In the genomic region with DNA sequence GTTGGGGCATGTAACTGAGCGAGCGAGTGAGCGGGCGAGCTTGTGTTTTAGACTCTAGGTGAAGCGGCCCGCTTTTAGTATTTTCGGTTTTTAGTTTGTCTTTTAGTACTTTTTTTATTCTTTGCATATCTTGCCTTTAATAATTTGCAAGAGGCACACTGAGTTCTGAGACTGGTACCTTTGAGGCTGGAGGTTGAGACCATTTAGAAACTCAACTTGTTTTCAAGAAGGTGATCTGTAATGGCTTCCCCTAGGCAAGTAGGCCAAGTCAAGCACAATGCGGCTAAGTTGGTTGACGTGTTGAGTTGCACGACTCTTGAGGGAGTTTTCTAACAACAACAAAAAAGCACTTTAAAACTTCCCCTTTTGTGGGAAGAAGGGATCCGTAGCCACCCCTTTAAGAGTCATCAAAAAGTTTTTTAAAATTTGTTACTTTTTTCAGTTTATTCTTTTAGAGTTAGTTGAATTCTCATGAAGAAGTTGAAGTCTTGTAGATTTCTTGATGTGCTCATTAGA, we compare ENCODE assay signal across 8 mouse cellular contexts. TPM values are rescaled to one million over a fixed set of nuclear protein-coding genes. Genes with fewer than 3 reads are reported as not detected.
DNase-seq lines count a peak whose midpoint lies in the region; ATAC-seq and TF ChIP-seq lines count a peak whose summit lies in the region.

No protein-coding gene starts in this region.

- peak overlapping the region; percentile 94 for H3K27ac ChIP-seq in testis, adult 2 months (ENCODE audit: control insufficient read depth, insufficient read depth, low read depth, low read length)
- peak overlapping the region; percentile 98 for H3K27ac ChIP-seq in embryonic facial prominence, embryonic 13.5 days
- H3K27ac ChIP-seq in intestine, postnatal 0 days (ENCODE audit: low read depth, low read length): peak overlapping the region; percentile 96
- H3K27ac ChIP-seq in midbrain, embryonic 13.5 days: no peak overlapping the region

- H3K9ac ChIP-seq in embryonic facial prominence, embryonic 13.5 days: peak overlapping the region; percentile 96
- peak overlapping the region; percentile 91 for H3K9ac ChIP-seq in intestine, postnatal 0 days (ENCODE audit: low read depth, low read length)
- H3K9ac ChIP-seq in midbrain, embryonic 13.5 days (replicated peaks): peak overlapping the region; percentile 83

- H3K9me3 ChIP-seq in embryonic facial prominence, embryonic 13.5 days: no peaks in the 10 kb centered on the region
- no peaks in the 10 kb centered on the region for H3K9me3 ChIP-seq in intestine, postnatal 0 days (ENCODE audit: control insufficient read depth)
- H3K9me3 ChIP-seq in midbrain, embryonic 13.5 days: no peaks in the 10 kb centered on the region

- 2% methylated on average over 11 of the region's 11 CpGs for WGBS in embryonic facial prominence, embryonic 13.5 days
- WGBS in intestine, postnatal 0 days: 3% methylated on average over 11 of the region's 11 CpGs
- WGBS in midbrain, embryonic 13.5 days: 3% methylated on average over 11 of the region's 11 CpGs

- ATAC-seq in embryonic facial prominence, embryonic 13.5 days (ENCODE audit: insufficient number of reproducible peaks, insufficient read depth, low FRiP score, low TSS enrichment, low read depth): no peak
- no peak for ATAC-seq in intestine, postnatal 0 days
- no peak for ATAC-seq in midbrain, embryonic 13.5 days

- peak overlapping the region; percentile 63 for H3K4me2 ChIP-seq in embryonic facial prominence, embryonic 13.5 days
- H3K4me2 ChIP-seq in intestine, postnatal 0 days (replicated peaks; ENCODE audit: low read depth): peak overlapping the region; percentile 84
- peak overlapping the region; percentile 81 for H3K4me2 ChIP-seq in midbrain, embryonic 13.5 days (replicated peaks)

- no peak for TF ChIP-seq CTCF in testis, adult 2 months (IDR thresholded peaks at IDR 0.05; ENCODE audit: control insufficient read depth, insufficient read depth, insufficient replicate concordance, low read depth, low read length)
- TF ChIP-seq CTCF in intestine, postnatal 0 days (IDR thresholded peaks at IDR 0.05; ENCODE audit: low read depth): no peak

- peak overlapping the region; percentile 96 for H3K4me3 ChIP-seq in testis, adult 2 months (ENCODE audit: control insufficient read depth, low read depth, low read length)
- H3K4me3 ChIP-seq in embryonic facial prominence, embryonic 13.5 days: peak overlapping the region; percentile 95
- peak overlapping the region; percentile 92 for H3K4me3 ChIP-seq in intestine, postnatal 0 days (ENCODE audit: low read depth, low read length)
- peak overlapping the region; percentile 91 for H3K4me3 ChIP-seq in midbrain, embryonic 13.5 days (replicated peaks)

- no peak for TF ChIP-seq POLR2A in testis, adult 2 months (IDR thresholded peaks at IDR 0.05; ENCODE audit: control insufficient read depth, low read depth, low read length)

- peaks cover 11% of the 10 kb centered on the region for H3K4me1 ChIP-seq in testis, adult 2 months (ENCODE audit: control insufficient read depth, insufficient read depth, low read length)
- H3K4me1 ChIP-seq in embryonic facial prominence, embryonic 13.5 days: peaks cover 21% of the 10 kb centered on the region
- peaks cover 4% of the 10 kb centered on the region; the same call in 1 of the 2 replicates for H3K4me1 ChIP-seq in intestine, postnatal 0 days (replicated peaks; ENCODE audit: control insufficient read depth, insufficient read depth, low read length)
- H3K4me1 ChIP-seq in midbrain, embryonic 13.5 days (replicated peaks): peaks cover 21% of the 10 kb centered on the region

- no peaks in the 10 kb centered on the region for H3K27me3 ChIP-seq in testis, adult 2 months (ENCODE audit: control insufficient read depth, insufficient read depth, low read length)
- no peaks in the 10 kb centered on the region for H3K27me3 ChIP-seq in embryonic facial prominence, embryonic 13.5 days
- H3K27me3 ChIP-seq in intestine, postnatal 0 days (replicated peaks; ENCODE audit: control insufficient read depth, insufficient read depth, low read length): no peaks in the 10 kb centered on the region
- peaks cover 15% of the 10 kb centered on the region for H3K27me3 ChIP-seq in midbrain, embryonic 13.5 days

- H3K36me3 ChIP-seq in testis, adult 2 months (ENCODE audit: control insufficient read depth, insufficient read depth, low read length): no peaks in the 10 kb centered on the region
- H3K36me3 ChIP-seq in embryonic facial prominence, embryonic 13.5 days: peaks cover 40% of the 10 kb centered on the region
- H3K36me3 ChIP-seq in intestine, postnatal 0 days (ENCODE audit: control insufficient read depth, insufficient read depth): peaks cover 11% of the 10 kb centered on the region; the same call in 1 of the 2 replicates
- peaks cover 19% of the 10 kb centered on the region for H3K36me3 ChIP-seq in midbrain, embryonic 13.5 days

- DNase-seq in testis, postnatal 14 days (ENCODE audit: low spot score): no peak
- DNase-seq in cerebellum, adult 9-11 months: no peak
- DNase-seq in adrenal gland, adult 8-10 months: no peak
- no peak for DNase-seq in layer of hippocampus, postnatal 14 days (ENCODE audit: low spot score in 2 of 2)

RNA-seq across cellular contexts. Expression of a gene that starts 1.7 kb away (rescaled TPM):
- 3.8 and 4.2 TPM in 2 replicates for polyA plus RNA-seq in testis, adult 2 months (2012; rRNA removed)
- polyA plus RNA-seq in embryonic facial prominence, embryonic 13.5 days (2015; fragmentation: Nextera tagmentation; extraction: Ambion mirVana): 55.9 and 57.5 TPM in 2 replicates
- 13.2 and 15.0 TPM in 2 replicates for polyA plus RNA-seq in intestine, postnatal 0 days (2015; fragmentation: Nextera tagmentation; extraction: Ambion mirVana)
- 8.0 and 8.5 TPM in 2 replicates for polyA plus RNA-seq in midbrain, embryonic 13.5 days (2015; fragmentation: Nextera tagmentation; extraction: Ambion mirVana)
- 10 to 100 TPM; 24.0 to 31.9 (median 26.4) TPM for total RNA-seq in adrenal gland, adult 8-10 months (2022)
- 1 to 10 TPM; 5.2 to 5.5 TPM for total RNA-seq in layer of hippocampus, postnatal 14 days (2021)

RNA-seq across cellular contexts. Expression of a gene that starts 42.9 kb away (rescaled TPM):
- 4.8 and 5.1 TPM in 2 replicates for polyA plus RNA-seq in testis, adult 2 months (2012; rRNA removed)
- polyA plus RNA-seq in embryonic facial prominence, embryonic 13.5 days (2015; fragmentation: Nextera tagmentation; extraction: Ambion mirVana): 29.1 and 30.5 TPM in 2 replicates
- 11.8 and 12.3 TPM in 2 replicates for polyA plus RNA-seq in intestine, postnatal 0 days (2015; fragmentation: Nextera tagmentation; extraction: Ambion mirVana)
- polyA plus RNA-seq in midbrain, embryonic 13.5 days (2015; fragmentation: Nextera tagmentation; extraction: Ambion mirVana): 30.3 and 31.3 TPM in 2 replicates
- 10 to 100 TPM; 25.0 to 29.8 (median 27.7) TPM for total RNA-seq in adrenal gland, adult 8-10 months (2022)
- 10 to 100 TPM; 24.2 to 24.8 TPM for total RNA-seq in layer of hippocampus, postnatal 14 days (2021)

RNA-seq across cellular contexts. Expression of a gene that starts 43.0 kb away (rescaled TPM):
- 12.9 and 21.8 TPM in 2 replicates for polyA plus RNA-seq in testis, adult 2 months (2012; rRNA removed)
- 63.3 and 67.3 TPM in 2 replicates for polyA plus RNA-seq in embryonic facial prominence, embryonic 13.5 days (2015; fragmentation: Nextera tagmentation; extraction: Ambion mirVana)
- 18.7 and 20.3 TPM in 2 replicates for polyA plus RNA-seq in intestine, postnatal 0 days (2015; fragmentation: Nextera tagmentation; extraction: Ambion mirVana)
- 75.7 and 82.2 TPM in 2 replicates for polyA plus RNA-seq in midbrain, embryonic 13.5 days (2015; fragmentation: Nextera tagmentation; extraction: Ambion mirVana)
- 100 to 1,000 TPM in 2 of 4 experiments, 10 to 100 TPM in 2; 63.5 to 111 (median 85.4) TPM for total RNA-seq in adrenal gland, adult 8-10 months (2022)
- total RNA-seq in layer of hippocampus, postnatal 14 days (2021): 10 to 100 TPM; 48.1 to 48.7 TPM

RNA-seq across cellular contexts. Expression of a gene that starts 55.7 kb away (rescaled TPM):
- polyA plus RNA-seq in testis, adult 2 months (2012; rRNA removed): 1,806 and 1,967 TPM in 2 replicates
- polyA plus RNA-seq in embryonic facial prominence, embryonic 13.5 days (2015; fragmentation: Nextera tagmentation; extraction: Ambion mirVana): 0.72 and 0.91 TPM in 2 replicates
- 1.3 and 1.4 TPM in 2 replicates for polyA plus RNA-seq in intestine, postnatal 0 days (2015; fragmentation: Nextera tagmentation; extraction: Ambion mirVana)
- polyA plus RNA-seq in midbrain, embryonic 13.5 days (2015; fragmentation: Nextera tagmentation; extraction: Ambion mirVana): 0.48 TPM in 1 of 2 replicates, not detected in the other
- not detected for total RNA-seq in adrenal gland, adult 8-10 months (2022)
- total RNA-seq in layer of hippocampus, postnatal 14 days (2021): not detected
